Mouse (Mus musculus): ENCODE measurements around the gene Ube2o. TPM values are rescaled to one million over a fixed set of nuclear protein-coding genes. Genes with fewer than 3 reads are reported as not detected.
A peak's percentile ranks its signal among the peaks of the same experiment; 100 is the strongest.

Gene Ube2o
- total and polyA plus RNA-seq, 2 experiments from 2014 or later: 35.7 to 109 TPM

- Histone ChIP-seq H3K4me3 (ENCODE audit: low read depth, low read length) (no peak overlapping the region), H3K9ac (replicated peaks; ENCODE audit: low read length, poor library complexity, severe bottlenecking) (no peak overlapping the region), H3K9me3 (ENCODE audit: low read length) (no peaks in the 10 kb centered on the region), H3K4me2 (ENCODE audit: low read depth, low read length, poor library complexity, severe bottlenecking) (no peak overlapping the region), H3K27ac (ENCODE audit: low read depth, low read length) (peak overlapping the region; percentile 57), H3K4me1 (ENCODE audit: insufficient read depth, low read length) (peaks cover 20% of the 10 kb centered on the region), H3K27me3 (ENCODE audit: insufficient read depth, low read length) (no peaks in the 10 kb centered on the region), H3K36me3 (ENCODE audit: insufficient read depth, low read length) (no peaks in the 10 kb centered on the region)
- ATAC-seq (ENCODE audit: low FRiP score): no peak
- TF ChIP-seq CTCF (IDR thresholded peaks at IDR 0.05): no peak
- WGBS: 63% methylated on average over 6 of the region's 6 CpGs
- no peak for DNase-seq (ENCODE audit: low spot score)
Measured at GRCm38 (mm10) chr11:116556308-116556707, 24.9 kb downstream of the Ube2o start.

DNA sequence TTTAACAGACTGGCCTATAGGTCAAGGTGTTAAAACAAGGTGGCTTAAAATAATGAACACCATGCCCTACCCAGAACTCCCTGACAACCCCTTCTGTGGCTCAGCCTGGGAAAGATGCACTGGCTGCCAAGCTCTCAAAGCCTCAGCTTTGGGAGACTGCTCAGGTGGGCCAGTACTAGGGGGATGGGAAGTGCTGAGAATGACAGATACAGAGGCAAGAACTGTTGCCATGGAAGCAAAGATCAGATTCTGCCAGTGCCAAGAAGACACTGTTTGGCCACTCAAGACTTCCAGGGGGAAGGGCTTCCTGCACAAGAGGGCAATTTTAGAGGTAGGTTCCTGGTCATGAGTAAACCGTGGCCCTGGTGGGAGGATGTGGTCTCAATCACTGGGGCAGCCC, 25.7 kb downstream of the Ube2o start:
- Histone ChIP-seq H3K27me3 (ENCODE audit: insufficient read depth, low read length) (no peaks in the 10 kb centered on the region), H3K36me3 (ENCODE audit: insufficient read depth, low read length) (no peaks in the 10 kb centered on the region), H3K27ac (ENCODE audit: low read depth, low read length) (peak overlapping the region; percentile 57; the same call in 1 of the 2 replicates), H3K4me1 (ENCODE audit: insufficient read depth, low read length) (peaks cover 20% of the 10 kb centered on the region), H3K9ac (replicated peaks; ENCODE audit: low read length, poor library complexity, severe bottlenecking) (no peak overlapping the region; the same call in 1 of the 2 replicates), H3K4me2 (ENCODE audit: low read depth, low read length, poor library complexity, severe bottlenecking) (peak overlapping the region; percentile 29), H3K4me3 (ENCODE audit: low read depth, low read length) (no peak overlapping the region), H3K9me3 (ENCODE audit: low read length) (no peaks in the 10 kb centered on the region)
- ATAC-seq (ENCODE audit: low FRiP score): no peak
- WGBS: 75% methylated on average over 1 of the region's 1 CpGs
- peak; percentile 52 for DNase-seq (ENCODE audit: low spot score)
- no peak for TF ChIP-seq CTCF (IDR thresholded peaks at IDR 0.05)

GRCm38 (mm10) chr11:116554171-116554878, 26.9 kb downstream of the Ube2o start:
- H3K4me1 ChIP-seq (ENCODE audit: insufficient read depth, low read length): peaks cover 20% of the 10 kb centered on the region
- H3K27me3 ChIP-seq (ENCODE audit: insufficient read depth, low read length): no peaks in the 10 kb centered on the region
- ATAC-seq (ENCODE audit: low FRiP score) (no peak), DNase-seq (ENCODE audit: low spot score) (peak; percentile 88)
- H3K4me3 ChIP-seq (ENCODE audit: low read depth, low read length): no peak overlapping the region
- WGBS: 28% methylated on average over 12 of the region's 12 CpGs
- H3K9ac ChIP-seq (replicated peaks; ENCODE audit: low read length, poor library complexity, severe bottlenecking): peak overlapping the region; percentile 13; the same call in 1 of the 2 replicates
- no peak overlapping the region for H3K4me2 ChIP-seq (ENCODE audit: low read depth, low read length, poor library complexity, severe bottlenecking)
- H3K9me3 ChIP-seq (ENCODE audit: low read length): no peaks in the 10 kb centered on the region
- no peaks in the 10 kb centered on the region for H3K36me3 ChIP-seq (ENCODE audit: insufficient read depth, low read length)
- TF ChIP-seq CTCF (IDR thresholded peaks at IDR 0.05): peak; percentile 87
- 0 out of 2 replicates have a peak overlapping the region, but pooled peaks have one; percentile 38 for H3K27ac ChIP-seq (ENCODE audit: low read depth, low read length)

- no peak overlapping the region for H3K9ac ChIP-seq (replicated peaks; ENCODE audit: low read length, poor library complexity, severe bottlenecking)
- H3K4me3 ChIP-seq (ENCODE audit: low read depth, low read length): no peak overlapping the region
- no peak for TF ChIP-seq CTCF (IDR thresholded peaks at IDR 0.05)
- no peak overlapping the region for H3K27ac ChIP-seq (ENCODE audit: low read depth, low read length)
- H3K36me3 ChIP-seq (ENCODE audit: insufficient read depth, low read length): peaks cover 9% of the 10 kb centered on the region
- 88% methylated on average over 1 of the region's 1 CpGs for WGBS
- ATAC-seq (ENCODE audit: low FRiP score) (no peak), DNase-seq (ENCODE audit: low spot score) (no peak)
- H3K27me3 ChIP-seq (ENCODE audit: insufficient read depth, low read length): no peaks in the 10 kb centered on the region
- H3K4me2 ChIP-seq (ENCODE audit: low read depth, low read length, poor library complexity, severe bottlenecking): no peak overlapping the region
- no peaks in the 10 kb centered on the region for H3K9me3 ChIP-seq (ENCODE audit: low read length)
- peaks cover 20% of the 10 kb centered on the region for H3K4me1 ChIP-seq (ENCODE audit: insufficient read depth, low read length)
Measured at GRCm38 (mm10) chr11:116552194-116552593, 29.1 kb downstream of the Ube2o start.

GRCm38 (mm10) chr11:116550748-116551147, 30.5 kb downstream of the Ube2o start:
- no peaks in the 10 kb centered on the region for H3K27me3 ChIP-seq (ENCODE audit: insufficient read depth, low read length)
- H3K9ac ChIP-seq (replicated peaks; ENCODE audit: low read length, poor library complexity, severe bottlenecking): no peak overlapping the region
- DNase-seq (ENCODE audit: low spot score) (no peak), ATAC-seq (ENCODE audit: low FRiP score) (no peak)
- peaks cover 13% of the 10 kb centered on the region for H3K4me1 ChIP-seq (ENCODE audit: insufficient read depth, low read length)
- no peak overlapping the region for H3K27ac ChIP-seq (ENCODE audit: low read depth, low read length)
- H3K9me3 ChIP-seq (ENCODE audit: low read length): no peaks in the 10 kb centered on the region
- 78% methylated on average over 7 of the region's 7 CpGs for WGBS
- H3K36me3 ChIP-seq (ENCODE audit: insufficient read depth, low read length): peaks cover 24% of the 10 kb centered on the region
- H3K4me2 ChIP-seq (ENCODE audit: low read depth, low read length, poor library complexity, severe bottlenecking): no peak overlapping the region
- H3K4me3 ChIP-seq (ENCODE audit: low read depth, low read length): no peak overlapping the region
- TF ChIP-seq CTCF (IDR thresholded peaks at IDR 0.05): no peak

- peaks cover 3% of the 10 kb centered on the region; the same call in 1 of the 2 replicates for H3K4me1 ChIP-seq (ENCODE audit: insufficient read depth, low read length)
- DNase-seq (ENCODE audit: low spot score): no peak
- H3K27ac ChIP-seq (ENCODE audit: low read depth, low read length): no peak overlapping the region
- no peak overlapping the region for H3K4me2 ChIP-seq (ENCODE audit: low read depth, low read length, poor library complexity, severe bottlenecking)
- no peak overlapping the region for H3K9ac ChIP-seq (replicated peaks; ENCODE audit: low read length, poor library complexity, severe bottlenecking)
- H3K36me3 ChIP-seq (ENCODE audit: insufficient read depth, low read length): peaks cover 37% of the 10 kb centered on the region
- H3K27me3 ChIP-seq (ENCODE audit: insufficient read depth, low read length): no peaks in the 10 kb centered on the region
- H3K9me3 ChIP-seq (ENCODE audit: low read length): no peaks in the 10 kb centered on the region
- H3K4me3 ChIP-seq (ENCODE audit: low read depth, low read length): no peak overlapping the region
- no peak for TF ChIP-seq CTCF (IDR thresholded peaks at IDR 0.05)
- 91% methylated on average over 11 of the region's 11 CpGs for WGBS
- no peak for ATAC-seq (ENCODE audit: low FRiP score)
Measured at GRCm38 (mm10) chr11:116549273-116550038, 31.8 kb downstream of the Ube2o start.

Data from midbrain, postnatal 0 days (tissue).